ENCODE assay signal across 8 mouse cellular contexts in genomic region chr11:22859633-22860334, GRCm38 (mm10). TPM values are rescaled to one million over a fixed set of nuclear protein-coding genes. Genes with fewer than 3 reads are reported as not detected.
DNase-seq lines count a peak whose midpoint lies in the region; ATAC-seq and TF ChIP-seq lines count a peak whose summit lies in the region.

No protein-coding gene starts in this region.

- H3K4me3 ChIP-seq in bone marrow macrophage, adult 2 months (ENCODE audit: insufficient read depth, low read length) = peak overlapping the region; percentile 94
- H3K4me3 ChIP-seq in forebrain, embryonic 13.5 days = peak overlapping the region; percentile 71
- H3K4me3 ChIP-seq in lung, embryonic 14.5 days (ENCODE audit: low read depth, low read length) = peak overlapping the region; percentile 73

- H3K9ac ChIP-seq in forebrain, embryonic 13.5 days = peak overlapping the region; percentile 66
- H3K9ac ChIP-seq in lung, embryonic 14.5 days = peak overlapping the region; percentile 82

- H3K27ac ChIP-seq in bone marrow macrophage, adult 2 months (ENCODE audit: insufficient read depth, low read depth, low read length) = peak overlapping the region; percentile 83
- H3K27ac ChIP-seq in forebrain, embryonic 13.5 days = no peak overlapping the region
- H3K27ac ChIP-seq in lung, embryonic 14.5 days (ENCODE audit: low read depth) = peak overlapping the region; percentile 86

- peak; percentile 88 for ATAC-seq in forebrain, embryonic 13.5 days
- ATAC-seq in lung, embryonic 14.5 days (ENCODE audit: insufficient read depth) = peak; percentile 95
- ATAC-seq in neutrophil, adult 5-6 weeks (ENCODE audit: extremely low read depth, insufficient number of reproducible peaks, low FRiP score, poor library complexity, severe bottlenecking) = peak; percentile 51

- no peaks in the 10 kb centered on the region for H3K36me3 ChIP-seq in forebrain, embryonic 13.5 days (ENCODE audit: poor library complexity, severe bottlenecking)
- no peaks in the 10 kb centered on the region for H3K36me3 ChIP-seq in lung, embryonic 14.5 days (ENCODE audit: insufficient read depth)

- DNase-seq in CD8-positive naive resting alpha-beta T cell, adult 2 months (ENCODE audit: low read depth in 2 of 2, low spot score in 2 of 2) = peak; percentile 73 to 83
- DNase-seq in heart, postnatal 10 days = peak; percentile 91 to 93
- peak; percentile 69 to 82 for DNase-seq in layer of hippocampus, adult 18-20 months (ENCODE audit: low spot score in 2 of 2)
- DNase-seq in lung, embryonic 14.5 days = peak; percentile 93
- DNase-seq in thymus, adult 18-20 months = peak; percentile 81 to 88

- intact Hi-C loops in heart, postnatal 10 days (cut with DNase I) = loop anchor here (2.0 to 5.0 kb wide), 3 partner anchors 97 to 227 kb away; no protein-coding TSS in a partner anchor

- H3K4me1 ChIP-seq in bone marrow macrophage, adult 2 months (ENCODE audit: control insufficient read depth, insufficient read depth, low read length) = peaks cover 24% of the 10 kb centered on the region
- H3K4me1 ChIP-seq in forebrain, embryonic 13.5 days = peaks cover 38% of the 10 kb centered on the region
- no peaks in the 10 kb centered on the region for H3K4me1 ChIP-seq in lung, embryonic 14.5 days (ENCODE audit: insufficient read depth)

- TF ChIP-seq CTCF in bone marrow macrophage, adult 2 months (IDR thresholded peaks at IDR 0.05; ENCODE audit: low read depth, low read length) = no peak
- TF ChIP-seq CTCF in lung, embryonic 14.5 days (IDR thresholded peaks at IDR 0.05; ENCODE audit: low read depth) = peak; percentile 16; the same call in 1 of the 2 replicates

- no peak; the same call in 1 of the 2 replicates for TF ChIP-seq POLR2A in bone marrow macrophage, adult 2 months (IDR thresholded peaks at IDR 0.05; ENCODE audit: borderline replicate concordance, low read depth, low read length)

- under 1% methylated on average over 44 of the region's 55 CpGs for WGBS in forebrain, embryonic 13.5 days
- 1% methylated on average over 54 of the region's 55 CpGs for WGBS in lung, embryonic 14.5 days

- H3K9me3 ChIP-seq in forebrain, embryonic 13.5 days (replicated peaks) = no peaks in the 10 kb centered on the region
- H3K9me3 ChIP-seq in lung, embryonic 14.5 days (ENCODE audit: low read depth, low read length) = no peaks in the 10 kb centered on the region

- peaks cover 68% of the 10 kb centered on the region for H3K27me3 ChIP-seq in forebrain, embryonic 13.5 days
- peaks cover 27% of the 10 kb centered on the region for H3K27me3 ChIP-seq in lung, embryonic 14.5 days (ENCODE audit: insufficient read depth, low read length)

- peak overlapping the region; percentile 97 for H3K4me2 ChIP-seq in forebrain, embryonic 13.5 days
- H3K4me2 ChIP-seq in lung, embryonic 14.5 days = peak overlapping the region; percentile 96

RNA-seq across cellular contexts. Expression of gene B3gnt2, which starts 1.0 kb away (rescaled TPM):
- polyA plus RNA-seq in bone marrow macrophage, adult 2 months (2012; ENCODE audit: insufficient read depth, insufficient read length, missing spikeins) = 19.7 and 20.5 TPM in 2 replicates
- polyA plus RNA-seq in forebrain, embryonic 13.5 days (2015; fragmentation: Nextera tagmentation; extraction: Ambion mirVana) = 2.0 and 2.2 TPM in 2 replicates
- total RNA-seq in heart, postnatal 10 days (2021) = 1 to 10 TPM; 6.5 to 8.3 TPM
- 10 to 100 TPM; 12.9 to 14.7 TPM for total RNA-seq in layer of hippocampus, adult 18-20 months (2021)
- 7.2 and 7.5 TPM in 2 replicates for polyA plus RNA-seq in lung, embryonic 14.5 days (2014; fragmentation: Nextera tagmentation; extraction: Ambion mirVana)
- 38.9 and 46.2 TPM in 2 replicates for total RNA-seq in neutrophil, adult 5-6 weeks (2017)
